Mouse (Mus musculus): ENCODE measurements around the gene Prdm16. TPM values are rescaled to one million over a fixed set of nuclear protein-coding genes. Genes with fewer than 3 reads are reported as not detected.

Prdm16 gene
- polyA plus RNA-seq, 1 experiment from 2014 or later = 115 TPM

GRCm38 (mm10) chr4:154385918-154386317 is 250.8 kb downstream of the Prdm16 start:
- H3K4me1 ChIP-seq (replicated peaks) = peaks cover 72% of the 10 kb centered on the region
- 21% methylated on average over 2 of the region's 2 CpGs for WGBS

DNA sequence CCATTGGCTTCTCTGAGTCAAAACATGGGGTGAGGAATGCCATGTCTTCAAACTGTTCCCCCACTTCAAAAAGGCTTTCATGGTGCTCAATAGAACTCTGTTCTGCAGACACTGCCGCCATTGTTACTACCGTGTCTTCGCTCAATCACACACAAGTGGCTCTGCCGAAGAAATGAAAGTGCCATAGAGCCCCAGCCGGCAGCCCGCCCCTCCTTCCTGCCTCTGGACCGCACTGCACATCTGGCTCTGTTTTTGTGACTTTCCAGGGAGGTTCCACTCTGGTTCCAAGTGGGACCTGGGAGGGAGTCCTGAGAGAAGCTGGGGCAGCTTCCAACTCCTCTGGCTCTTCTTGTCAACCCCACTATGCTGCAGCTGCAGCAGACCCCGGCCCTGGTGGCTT is 251.5 kb downstream of the Prdm16 start:
- 35% methylated on average over 8 of the region's 8 CpGs for WGBS
- ATAC-seq (ENCODE audit: insufficient number of reproducible peaks, insufficient read depth, low FRiP score, low TSS enrichment, low read depth) = no peak
- 0 out of 2 replicates have a peak, but pooled peaks cover 10% of the 10 kb centered on the region for H3K36me3 ChIP-seq
- peaks cover 3% of the 10 kb centered on the region; the same call in 1 of the 2 replicates for H3K27me3 ChIP-seq
- peak overlapping the region; percentile 80 for H3K27ac ChIP-seq
- 0 out of 2 replicates have a peak overlapping the region, but pooled peaks have one; percentile 15 for H3K4me2 ChIP-seq
- 0 out of 2 replicates have a peak overlapping the region, but pooled peaks have one; percentile 31 for H3K9ac ChIP-seq (replicated peaks)
- H3K4me3 ChIP-seq (replicated peaks) = no peak overlapping the region
- H3K4me1 ChIP-seq (replicated peaks) = peaks cover 65% of the 10 kb centered on the region
- H3K9me3 ChIP-seq = no peaks in the 10 kb centered on the region

More at GRCm38 (mm10) chr4:154385918-154386317, 250.8 kb downstream of the Prdm16 start:
- H3K36me3 ChIP-seq = 0 out of 2 replicates have a peak, but pooled peaks cover 10% of the 10 kb centered on the region
- no peak for ATAC-seq (ENCODE audit: insufficient number of reproducible peaks, insufficient read depth, low FRiP score, low TSS enrichment, low read depth)
- no peak overlapping the region for H3K9ac ChIP-seq (replicated peaks)
- peak overlapping the region; percentile 80; the same call in 1 of the 2 replicates for H3K27ac ChIP-seq
- no peak overlapping the region for H3K4me3 ChIP-seq (replicated peaks)
- no peaks in the 10 kb centered on the region for H3K9me3 ChIP-seq
- peaks cover 3% of the 10 kb centered on the region; the same call in 1 of the 2 replicates for H3K27me3 ChIP-seq
- no peak overlapping the region for H3K4me2 ChIP-seq

- Histone ChIP-seq H3K4me2 (no peak overlapping the region), H3K27ac (no peak overlapping the region), H3K9me3 (no peaks in the 10 kb centered on the region), H3K4me3 (replicated peaks) (no peak overlapping the region), H3K9ac (replicated peaks) (no peak overlapping the region), H3K4me1 (replicated peaks) (peaks cover 14% of the 10 kb centered on the region; the same call in 1 of the 2 replicates), H3K27me3 (no peaks in the 10 kb centered on the region), H3K36me3 (0 out of 2 replicates have a peak, but pooled peaks cover 13% of the 10 kb centered on the region)
- no peak for ATAC-seq (ENCODE audit: insufficient number of reproducible peaks, insufficient read depth, low FRiP score, low TSS enrichment, low read depth)
- 100% methylated on average over 2 of the region's 2 CpGs for WGBS
These were observed 257.8 kb downstream of the Prdm16 start for GRCm38 (mm10) chr4:154378876-154379275.

DNA sequence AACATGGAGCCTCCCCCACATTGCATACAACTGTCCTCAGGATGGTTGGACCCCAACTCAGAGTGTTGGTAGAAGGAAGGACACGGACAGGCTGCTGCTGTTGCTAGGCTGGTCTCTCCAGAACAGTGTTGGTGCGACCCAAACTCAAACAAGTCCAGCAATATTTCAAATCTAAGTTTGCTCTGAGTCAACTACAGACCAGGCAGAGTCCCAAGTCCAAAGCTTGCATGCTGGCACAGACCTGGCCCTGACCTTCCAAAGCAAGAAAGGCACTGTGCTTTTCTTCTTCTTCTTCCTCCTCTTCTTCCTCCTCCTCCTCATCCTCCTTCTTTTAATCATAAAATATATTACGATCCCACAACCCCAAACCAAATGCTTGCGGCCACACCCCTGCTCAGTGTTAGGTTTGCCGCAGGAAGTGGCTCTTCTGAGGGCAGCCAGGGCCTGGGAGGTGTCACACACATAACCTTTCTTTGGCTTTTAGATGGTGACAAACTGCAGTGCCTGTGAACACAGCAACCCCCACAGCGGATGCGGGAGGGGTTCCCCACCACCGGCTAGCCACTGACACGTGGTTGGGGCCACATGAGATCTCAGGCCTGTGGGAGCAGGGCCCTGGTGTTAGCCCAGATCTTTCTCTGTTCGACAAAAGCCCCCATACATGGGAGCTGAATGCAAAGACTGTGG is 260.6 kb downstream of the Prdm16 start:
- no peaks in the 10 kb centered on the region for H3K9me3 ChIP-seq
- H3K4me3 ChIP-seq (replicated peaks) = no peak overlapping the region
- H3K27me3 ChIP-seq = no peaks in the 10 kb centered on the region
- WGBS = 79% methylated on average over 10 of the region's 10 CpGs
- H3K4me1 ChIP-seq (replicated peaks) = peaks cover 38% of the 10 kb centered on the region
- 0 out of 2 replicates have a peak, but pooled peaks cover 7% of the 10 kb centered on the region for H3K36me3 ChIP-seq
- H3K27ac ChIP-seq = no peak overlapping the region
- no peak for ATAC-seq (ENCODE audit: insufficient number of reproducible peaks, insufficient read depth, low FRiP score, low TSS enrichment, low read depth)
- H3K9ac ChIP-seq (replicated peaks) = no peak overlapping the region
- no peak overlapping the region for H3K4me2 ChIP-seq

GRCm38 (mm10) chr4:154371542-154372247 is 265.0 kb downstream of the Prdm16 start:
- peaks cover 51% of the 10 kb centered on the region for H3K4me1 ChIP-seq (replicated peaks)
- peaks cover 8% of the 10 kb centered on the region; the same call in 1 of the 2 replicates for H3K36me3 ChIP-seq
- H3K4me2 ChIP-seq = no peak overlapping the region
- 23% methylated on average over 13 of the region's 13 CpGs for WGBS
- H3K9me3 ChIP-seq = no peaks in the 10 kb centered on the region
- no peak overlapping the region for H3K9ac ChIP-seq (replicated peaks)
- peak overlapping the region; percentile 74 for H3K27ac ChIP-seq
- no peaks in the 10 kb centered on the region for H3K27me3 ChIP-seq
- peak; percentile 60; the same call in 1 of the 2 replicates for ATAC-seq (ENCODE audit: insufficient number of reproducible peaks, insufficient read depth, low FRiP score, low TSS enrichment, low read depth)
- H3K4me3 ChIP-seq (replicated peaks) = no peak overlapping the region

GRCm38 (mm10) chr4:154370841-154371240 is 265.8 kb downstream of the Prdm16 start:
- Histone ChIP-seq H3K4me1 (replicated peaks) (peaks cover 53% of the 10 kb centered on the region), H3K27ac (peak overlapping the region; percentile 66; the same call in 1 of the 2 replicates), H3K36me3 (peaks cover 17% of the 10 kb centered on the region), H3K9ac (replicated peaks) (no peak overlapping the region), H3K27me3 (no peaks in the 10 kb centered on the region), H3K4me2 (no peak overlapping the region), H3K4me3 (replicated peaks) (no peak overlapping the region), H3K9me3 (no peaks in the 10 kb centered on the region)
- WGBS = 42% methylated on average over 8 of the region's 8 CpGs
- ATAC-seq (ENCODE audit: insufficient number of reproducible peaks, insufficient read depth, low FRiP score, low TSS enrichment, low read depth) = no peak

DNA sequence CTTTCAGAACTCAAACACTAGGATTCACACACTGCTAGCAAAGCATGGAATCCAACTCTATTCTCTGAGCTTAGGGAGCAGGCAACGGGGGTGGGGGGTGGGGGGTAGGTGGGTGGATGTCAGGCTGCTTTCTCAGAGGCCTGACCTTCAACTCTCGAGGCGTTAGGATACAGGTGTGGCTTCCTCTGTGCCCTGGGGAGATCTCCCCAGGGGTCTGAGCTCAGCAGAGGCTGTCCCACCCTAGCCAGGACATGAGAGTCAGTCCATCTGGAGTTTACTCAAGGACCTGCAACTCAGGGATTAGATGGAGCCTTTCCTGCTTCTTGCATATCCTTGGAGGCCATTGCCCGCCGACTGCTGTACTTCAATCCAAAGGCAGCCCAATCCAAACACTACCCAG is 267.6 kb downstream of the Prdm16 start:
- no peaks in the 10 kb centered on the region for H3K27me3 ChIP-seq
- peaks cover 32% of the 10 kb centered on the region for H3K36me3 ChIP-seq
- no peak overlapping the region for H3K4me2 ChIP-seq
- H3K9ac ChIP-seq (replicated peaks) = no peak overlapping the region
- no peaks in the 10 kb centered on the region for H3K9me3 ChIP-seq
- H3K4me1 ChIP-seq (replicated peaks) = peaks cover 45% of the 10 kb centered on the region
- 67% methylated on average over 5 of the region's 5 CpGs for WGBS
- no peak overlapping the region for H3K27ac ChIP-seq
- H3K4me3 ChIP-seq (replicated peaks) = no peak overlapping the region
- no peak for ATAC-seq (ENCODE audit: insufficient number of reproducible peaks, insufficient read depth, low FRiP score, low TSS enrichment, low read depth)

GRCm38 (mm10) chr4:154366836-154367235 is 269.8 kb downstream of the Prdm16 start:
- Histone ChIP-seq H3K4me2 (no peak overlapping the region), H3K36me3 (peaks cover 42% of the 10 kb centered on the region), H3K27me3 (no peaks in the 10 kb centered on the region), H3K9me3 (no peaks in the 10 kb centered on the region), H3K9ac (replicated peaks) (no peak overlapping the region), H3K4me1 (replicated peaks) (peaks cover 40% of the 10 kb centered on the region), H3K4me3 (replicated peaks) (no peak overlapping the region), H3K27ac (no peak overlapping the region; the same call in 1 of the 2 replicates)
- ATAC-seq (ENCODE audit: insufficient number of reproducible peaks, insufficient read depth, low FRiP score, low TSS enrichment, low read depth) = no peak
- 84% methylated on average over 6 of the region's 6 CpGs for WGBS

DNA sequence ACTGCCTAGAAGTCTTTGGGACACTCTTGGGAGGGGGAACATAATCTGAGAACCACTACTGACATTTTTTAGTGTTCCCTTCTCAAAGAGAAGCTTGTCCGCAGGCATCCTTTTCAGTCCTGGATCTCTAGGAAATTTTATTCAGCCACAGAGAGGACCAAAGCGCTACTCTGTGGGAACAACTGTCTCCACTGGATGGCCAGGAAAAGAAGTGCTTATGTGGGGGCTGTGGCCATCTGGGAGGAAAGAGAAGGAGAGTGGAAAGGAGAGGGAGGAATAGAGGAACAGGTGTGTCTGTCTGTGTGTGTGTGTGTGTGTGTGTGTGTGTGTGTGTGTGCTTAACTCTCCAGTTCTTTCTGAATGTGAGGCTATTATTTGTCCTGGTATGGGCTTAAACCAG is 271.9 kb downstream of the Prdm16 start:
- Histone ChIP-seq H3K9ac (replicated peaks) (no peak overlapping the region), H3K4me2 (no peak overlapping the region), H3K9me3 (no peaks in the 10 kb centered on the region), H3K4me1 (replicated peaks) (peaks cover 38% of the 10 kb centered on the region), H3K4me3 (replicated peaks) (no peak overlapping the region), H3K27ac (no peak overlapping the region), H3K27me3 (no peaks in the 10 kb centered on the region), H3K36me3 (peaks cover 42% of the 10 kb centered on the region)
- no peak for ATAC-seq (ENCODE audit: insufficient number of reproducible peaks, insufficient read depth, low FRiP score, low TSS enrichment, low read depth)
- WGBS = 91% methylated on average over 2 of the region's 2 CpGs

GRCm38 (mm10) chr4:154360850-154361249 is 275.8 kb downstream of the Prdm16 start:
- Histone ChIP-seq H3K4me1 (replicated peaks) (peaks cover 46% of the 10 kb centered on the region), H3K36me3 (peaks cover 44% of the 10 kb centered on the region), H3K4me3 (replicated peaks) (no peak overlapping the region), H3K27me3 (no peaks in the 10 kb centered on the region), H3K27ac (no peak overlapping the region), H3K9ac (replicated peaks) (no peak overlapping the region), H3K4me2 (no peak overlapping the region), H3K9me3 (no peaks in the 10 kb centered on the region)
- ATAC-seq (ENCODE audit: insufficient number of reproducible peaks, insufficient read depth, low FRiP score, low TSS enrichment, low read depth) = no peak
- 79% methylated on average over 3 of the region's 3 CpGs for WGBS

GRCm38 (mm10) chr4:154360441-154360840 is 276.2 kb downstream of the Prdm16 start:
- Histone ChIP-seq H3K36me3 (peaks cover 42% of the 10 kb centered on the region), H3K9me3 (no peaks in the 10 kb centered on the region), H3K9ac (replicated peaks) (no peak overlapping the region), H3K4me3 (replicated peaks) (no peak overlapping the region), H3K4me2 (no peak overlapping the region), H3K27me3 (no peaks in the 10 kb centered on the region), H3K27ac (no peak overlapping the region), H3K4me1 (replicated peaks) (peaks cover 46% of the 10 kb centered on the region)
- ATAC-seq (ENCODE audit: insufficient number of reproducible peaks, insufficient read depth, low FRiP score, low TSS enrichment, low read depth) = no peak
- WGBS = 89% methylated on average over 6 of the region's 7 CpGs
